Mouse (Mus musculus) midbrain, embryonic 12.5 days (tissue): ENCODE measurements around the gene Snx29. TPM values are rescaled to one million over a fixed set of nuclear protein-coding genes. Genes with fewer than 3 reads are reported as not detected.

Experiments used
- ATAC-seq: fragments of 200-750 bp; cut with Nextera tagmentation; 2 replicates; pipeline ENCODE4 v1.8.0; 2017; ENCODE audit warnings: low read depth, moderate TSS enrichment, moderate library complexity; ENCODE audit not compliant: low FRiP score
- H3K27ac ChIP-seq: fragments of 300-500 bp; sonication (generic); replicated peaks from 2 replicates; pipeline ENCODE4 v1.5.1; 2016; ENCODE audit warnings: mild to moderate bottlenecking
- H3K27me3 ChIP-seq: fragments of 300-500 bp; sonication (generic); 2 replicates; pipeline ENCODE4 v1.6.1; 2016; ENCODE audit warnings: mild to moderate bottlenecking
- H3K36me3 ChIP-seq: fragments of 300-500 bp; sonication (generic); 2 replicates; pipeline ENCODE4 v1.6.1; 2016
- H3K4me1 ChIP-seq: fragments of 300-500 bp; sonication (generic); 2 replicates; pipeline ENCODE4 v1.6.1; 2016
- H3K4me2 ChIP-seq: fragments of 300-500 bp; sonication (generic); replicated peaks from 2 replicates; pipeline ENCODE4 v1.6.1; 2016; ENCODE audit warnings: mild to moderate bottlenecking, moderate library complexity
- H3K4me3 ChIP-seq: fragments of 300-500 bp; sonication (generic); 2 replicates; pipeline ENCODE4 v1.5.1; 2016; ENCODE audit warnings: mild to moderate bottlenecking
- H3K9ac ChIP-seq: fragments of 300-500 bp; sonication (generic); replicated peaks from 2 replicates; pipeline ENCODE4 v1.6.1; 2016; ENCODE audit warnings: mild to moderate bottlenecking, moderate library complexity
- H3K9me3 ChIP-seq: fragments of 300-500 bp; sonication (generic); 2 replicates; pipeline ENCODE4 v1.6.1; 2016; ENCODE audit warnings: mild to moderate bottlenecking
- WGBS: fragments of 180-500 bp; shearing (Covaris S2); methylation state at CpG from one replicate; pipeline ENCODE4 v1.1.7; 2016; 5-methylcytosine and 5-hydroxymethylcytosine counted together
- polyA plus RNA-seq: library from polyadenylated mRNA; unstranded; fragments of >200 nt; fragmentation: Nextera tagmentation; extraction: Ambion mirVana; gene quantifications from 2 replicates; pipeline ENCODE4 v1.2.1, GENCODE M21; 2016

Gene Snx29
- polyA plus RNA-seq, 1 experiment from 2014 or later: 19.6 TPM

DNA sequence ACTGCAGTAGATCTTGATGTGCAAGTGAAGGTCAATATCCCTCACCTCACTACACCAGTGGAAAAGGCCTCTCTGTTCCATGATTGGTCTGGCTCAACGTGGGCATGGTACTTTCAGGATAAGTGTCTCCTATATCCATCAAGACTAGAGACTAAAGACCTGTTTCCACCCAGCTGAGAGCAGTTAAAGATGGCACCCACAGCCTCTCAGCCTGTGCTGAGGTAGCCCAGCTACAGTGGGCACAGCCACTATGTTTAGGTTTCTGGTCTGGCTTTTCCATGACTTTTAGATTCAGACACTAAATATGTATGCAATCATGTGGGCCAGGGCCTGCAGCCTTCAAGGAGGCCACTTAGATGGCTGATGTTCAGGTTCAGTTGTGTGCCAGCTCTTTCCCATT lies 345.7 kb downstream of the Snx29 start:
- Histone ChIP-seq H3K27ac (peak overlapping the region; percentile 20; the same call in 1 of the 2 replicates), H3K9me3 (no peaks in the 10 kb centered on the region), H3K36me3 (no peaks in the 10 kb centered on the region), H3K4me3 (no peak overlapping the region), H3K4me1 (peaks cover 5% of the 10 kb centered on the region; the same call in 1 of the 2 replicates), H3K9ac (no peak overlapping the region), H3K27me3 (no peaks in the 10 kb centered on the region), H3K4me2 (no peak overlapping the region)
- 74% methylated on average over 1 of the region's 1 CpGs for WGBS
- ATAC-seq: no peak

DNA sequence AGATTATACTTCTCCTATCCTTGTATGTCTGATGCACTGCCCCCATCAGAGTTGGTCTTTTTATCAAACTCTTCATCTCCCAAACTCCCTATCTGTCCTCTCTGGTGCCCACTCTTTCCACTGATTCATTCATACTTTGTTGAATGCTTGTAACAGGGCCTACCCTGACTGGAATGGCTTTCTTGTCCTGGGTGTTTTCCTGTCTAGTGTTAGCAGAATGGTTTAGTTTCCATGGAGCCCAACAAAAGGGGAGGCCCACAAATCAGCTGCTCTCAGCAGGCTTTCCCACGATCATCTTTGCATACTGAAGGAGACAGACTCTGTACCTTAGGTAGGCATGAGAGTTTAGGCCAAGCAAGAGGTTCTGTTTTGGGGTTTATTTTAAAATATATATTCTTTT lies 346.2 kb downstream of the Snx29 start:
- Histone ChIP-seq H3K4me1 (peaks cover 5% of the 10 kb centered on the region; the same call in 1 of the 2 replicates), H3K9ac (no peak overlapping the region), H3K4me3 (no peak overlapping the region), H3K27me3 (no peaks in the 10 kb centered on the region), H3K27ac (peak overlapping the region; percentile 20; the same call in 1 of the 2 replicates), H3K9me3 (no peaks in the 10 kb centered on the region), H3K4me2 (no peak overlapping the region), H3K36me3 (no peaks in the 10 kb centered on the region)
- 22% methylated on average over 1 of the region's 1 CpGs for WGBS
- ATAC-seq: 0 out of 2 replicates have a peak, but pooled peaks have one; percentile 54

DNA sequence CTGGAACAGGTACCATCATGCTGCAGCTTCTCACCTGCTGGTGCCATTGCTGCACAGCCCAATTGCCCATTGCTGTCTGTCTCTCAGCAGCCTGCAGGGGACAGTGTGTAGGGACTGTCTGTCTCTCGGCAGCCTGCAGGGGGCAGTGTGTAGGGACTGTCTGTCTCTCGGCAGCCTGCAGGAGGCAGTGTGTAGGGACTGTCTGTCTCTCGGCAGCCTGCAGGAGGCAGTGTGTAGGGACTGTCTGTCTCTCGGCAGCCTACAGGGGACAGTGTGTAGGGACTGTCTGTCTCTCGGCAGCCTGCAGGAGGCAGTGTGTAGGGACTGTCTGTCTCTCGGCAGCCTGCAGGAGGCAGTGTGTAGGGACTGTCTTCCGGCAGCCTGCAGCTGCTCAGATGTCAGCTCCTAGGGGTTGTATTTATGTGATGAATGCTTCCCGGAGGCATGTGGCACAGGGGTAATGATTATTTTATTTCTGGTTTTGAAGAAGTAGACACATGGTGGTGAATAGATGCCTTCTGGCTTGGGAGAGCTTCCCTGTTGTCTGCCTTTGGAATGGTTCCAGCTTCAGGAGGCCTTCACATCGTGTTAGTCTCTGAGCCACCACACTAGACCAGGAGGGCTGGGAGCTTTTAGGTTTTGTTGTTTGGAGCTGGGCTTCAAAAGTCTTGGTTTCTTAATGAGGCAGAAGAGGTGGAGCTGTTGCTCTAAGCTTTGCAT lies 347.7 kb downstream of the Snx29 start:
- H3K4me2 ChIP-seq: no peak overlapping the region
- H3K27ac ChIP-seq: no peak overlapping the region
- H3K9ac ChIP-seq: no peak overlapping the region
- peaks cover 5% of the 10 kb centered on the region; the same call in 1 of the 2 replicates for H3K4me1 ChIP-seq
- 90% methylated on average over 9 of the region's 9 CpGs for WGBS
- no peak for ATAC-seq
- H3K9me3 ChIP-seq: no peaks in the 10 kb centered on the region
- no peaks in the 10 kb centered on the region for H3K36me3 ChIP-seq
- no peak overlapping the region for H3K4me3 ChIP-seq
- H3K27me3 ChIP-seq: no peaks in the 10 kb centered on the region

DNA sequence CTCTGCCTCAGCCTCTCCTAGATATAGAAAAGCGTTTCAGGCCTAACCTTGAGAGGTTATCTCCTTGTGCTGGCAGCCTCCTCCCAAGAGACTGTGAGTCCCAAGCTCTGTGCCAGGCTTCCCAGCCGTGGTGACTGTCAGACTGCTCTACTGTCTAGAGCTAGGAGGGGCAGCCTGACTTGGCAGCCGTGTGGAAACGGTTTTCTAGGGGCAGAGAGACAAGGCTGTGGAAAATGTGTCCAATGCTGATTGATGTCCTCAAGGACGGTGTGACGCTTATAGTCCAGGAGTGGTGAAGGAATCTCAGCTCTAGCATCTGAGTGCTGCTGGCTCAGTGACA lies 348.2 kb downstream of the Snx29 start:
- ATAC-seq: no peak
- no peak overlapping the region for H3K27ac ChIP-seq

DNA sequence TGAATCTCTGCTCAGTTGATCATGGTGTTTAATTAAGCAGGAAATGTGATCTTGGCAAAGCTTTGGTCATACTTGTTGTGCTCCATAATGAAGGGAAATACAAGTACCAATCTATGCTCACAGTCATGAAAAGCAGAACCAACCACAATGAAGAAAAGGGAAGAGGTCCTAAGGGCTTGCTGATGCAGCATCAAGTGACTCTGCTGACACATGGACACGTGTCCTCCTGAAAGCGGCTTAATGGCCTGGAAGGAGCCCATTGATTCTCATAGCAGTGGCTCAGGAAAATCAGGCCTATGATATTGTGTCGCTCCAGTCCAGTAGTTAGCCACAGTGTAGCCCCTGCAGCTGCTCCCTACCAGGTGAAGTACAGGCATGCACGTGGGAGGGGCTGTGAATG lies 353.3 kb downstream of the Snx29 start:
- Histone ChIP-seq H3K4me1 (peaks cover 4% of the 10 kb centered on the region; the same call in 1 of the 2 replicates), H3K4me2 (no peak overlapping the region), H3K27me3 (no peaks in the 10 kb centered on the region), H3K4me3 (no peak overlapping the region), H3K27ac (no peak overlapping the region), H3K9ac (no peak overlapping the region), H3K9me3 (no peaks in the 10 kb centered on the region), H3K36me3 (no peaks in the 10 kb centered on the region; the same call in 1 of the 2 replicates)
- WGBS: 60% methylated on average over 4 of the region's 4 CpGs
- no peak for ATAC-seq

More for the DNA sequence above, 348.2 kb downstream of the Snx29 start:
- H3K36me3 ChIP-seq: no peaks in the 10 kb centered on the region
- no peak overlapping the region for H3K9ac ChIP-seq
- H3K9me3 ChIP-seq: no peaks in the 10 kb centered on the region
- peaks cover 6% of the 10 kb centered on the region for H3K4me1 ChIP-seq
- no peak overlapping the region for H3K4me3 ChIP-seq
- H3K27me3 ChIP-seq: no peaks in the 10 kb centered on the region
- 85% methylated on average over 6 of the region's 6 CpGs for WGBS
- H3K4me2 ChIP-seq: no peak overlapping the region

DNA sequence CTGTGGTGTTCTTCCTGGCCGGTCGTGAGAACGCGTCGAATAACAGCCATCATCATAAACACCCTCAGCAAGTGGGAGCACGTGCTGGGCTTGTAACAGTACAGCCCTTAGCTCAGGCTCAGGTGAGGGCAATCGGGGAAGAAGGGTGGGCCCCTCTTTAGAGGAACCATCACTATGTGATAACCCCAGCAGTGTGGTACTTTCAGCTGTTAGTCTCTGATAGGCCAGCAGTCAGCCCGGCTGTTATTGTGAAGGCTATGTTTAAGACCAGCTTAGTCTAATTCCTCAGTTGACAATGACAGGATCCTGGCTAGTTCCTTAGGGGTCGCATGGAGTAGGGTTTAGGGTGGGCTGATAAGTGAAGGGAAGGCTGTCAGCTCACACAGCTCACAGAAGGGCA lies 362.6 kb downstream of the Snx29 start:
- no peak for ATAC-seq

DNA sequence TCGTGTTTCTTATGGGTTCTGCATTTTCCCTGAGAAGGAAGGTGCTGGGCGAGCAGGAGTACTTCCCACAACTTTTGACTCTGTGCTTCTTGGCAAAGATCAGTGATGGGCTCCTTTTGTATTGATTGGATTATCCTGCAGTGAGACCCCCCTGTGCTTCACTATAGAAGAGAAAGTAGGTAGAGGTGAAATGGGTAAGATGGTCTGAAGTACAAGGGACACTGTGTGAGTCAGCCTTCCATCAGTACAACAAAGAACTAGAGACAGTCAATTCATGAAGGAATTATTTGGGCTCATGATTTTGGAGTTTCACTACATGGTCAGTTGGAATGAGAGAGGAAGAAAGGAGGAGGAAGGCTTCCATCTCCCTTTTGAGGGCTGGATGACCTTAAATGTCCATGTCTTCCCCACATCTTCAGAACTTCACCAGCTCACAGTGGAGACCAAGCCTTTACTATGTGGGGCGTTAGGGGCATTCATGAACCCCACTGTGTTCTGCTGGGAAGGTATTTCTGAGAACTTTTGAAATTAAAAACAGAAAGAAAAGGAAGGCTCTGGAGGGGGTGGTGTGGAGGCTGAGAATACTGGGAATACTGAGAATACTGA lies 363.1 kb downstream of the Snx29 start:
- no peaks in the 10 kb centered on the region for H3K27me3 ChIP-seq
- no peaks in the 10 kb centered on the region for H3K9me3 ChIP-seq
- no peak overlapping the region for H3K4me3 ChIP-seq
- WGBS: 76% methylated on average over 3 of the region's 3 CpGs
- H3K36me3 ChIP-seq: no peaks in the 10 kb centered on the region
- no peak for ATAC-seq
- no peaks in the 10 kb centered on the region for H3K4me1 ChIP-seq
- no peak overlapping the region for H3K27ac ChIP-seq
- H3K9ac ChIP-seq: no peak overlapping the region
- no peak overlapping the region for H3K4me2 ChIP-seq

More for the DNA sequence above, 362.6 kb downstream of the Snx29 start:
- Histone ChIP-seq H3K4me1 (no peaks in the 10 kb centered on the region), H3K4me2 (no peak overlapping the region), H3K4me3 (no peak overlapping the region), H3K27ac (no peak overlapping the region), H3K36me3 (no peaks in the 10 kb centered on the region), H3K9me3 (no peaks in the 10 kb centered on the region), H3K27me3 (no peaks in the 10 kb centered on the region), H3K9ac (no peak overlapping the region)
- 89% methylated on average over 9 of the region's 9 CpGs for WGBS

DNA sequence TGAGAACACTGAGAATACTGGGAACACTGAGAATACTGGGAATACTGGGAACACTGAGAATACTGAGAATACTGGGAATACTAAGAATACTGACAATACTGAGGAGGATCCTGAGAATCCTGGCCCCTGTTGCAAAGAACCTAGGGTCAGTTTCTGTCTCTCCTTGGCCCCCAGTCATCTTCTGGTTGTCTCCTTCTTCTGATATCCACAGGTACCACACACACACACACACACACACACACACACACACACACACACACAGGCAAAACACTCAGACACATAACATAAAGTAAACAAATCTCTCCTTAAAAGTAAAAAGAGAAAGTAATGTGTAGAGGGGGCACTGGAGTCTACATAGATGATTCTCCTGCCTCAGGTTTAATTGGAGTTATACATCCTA lies 365.1 kb downstream of the Snx29 start:
- ATAC-seq: no peak
- Histone ChIP-seq H3K27ac (no peak overlapping the region), H3K27me3 (no peaks in the 10 kb centered on the region), H3K4me2 (no peak overlapping the region), H3K9ac (no peak overlapping the region), H3K4me1 (peaks cover 5% of the 10 kb centered on the region; the same call in 1 of the 2 replicates), H3K9me3 (no peaks in the 10 kb centered on the region), H3K4me3 (no peak overlapping the region), H3K36me3 (no peaks in the 10 kb centered on the region)

DNA sequence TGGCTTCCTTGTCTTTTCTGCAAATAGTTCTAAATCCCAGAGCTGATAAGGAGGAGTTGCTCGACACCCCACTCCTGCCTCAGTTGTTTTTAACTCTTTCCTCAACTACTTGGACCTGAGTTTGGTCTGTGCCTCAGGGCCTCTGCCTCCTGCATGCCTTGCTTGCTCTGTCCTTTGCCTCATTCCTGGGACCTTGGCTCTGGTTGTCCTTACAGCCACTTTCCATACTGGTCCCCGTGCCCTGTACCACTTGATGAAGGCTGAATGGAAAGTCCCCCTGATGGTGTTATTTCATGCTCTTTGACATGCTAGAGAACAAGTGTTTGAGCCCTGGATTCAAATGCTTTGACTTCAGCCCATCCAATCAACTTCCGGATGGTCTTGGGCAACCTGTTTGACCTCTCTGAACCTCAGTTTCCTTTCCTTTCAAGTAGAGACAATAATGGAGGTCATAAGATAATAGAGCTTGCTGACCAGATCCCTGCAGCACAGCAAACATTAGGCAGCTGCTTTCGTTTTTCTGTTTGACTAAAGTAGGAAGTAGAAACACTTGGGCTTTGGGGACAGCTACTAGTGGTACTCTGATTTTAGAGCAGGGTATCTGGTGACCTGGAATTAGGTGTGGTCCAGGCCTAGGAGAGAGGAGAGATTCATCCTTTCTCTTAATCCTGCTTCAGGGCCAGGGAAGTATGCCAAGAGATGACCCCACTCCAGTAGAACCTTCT lies 365.7 kb downstream of the Snx29 start:
- 71% methylated on average over 4 of the region's 4 CpGs for WGBS
- no peak for ATAC-seq
- Histone ChIP-seq H3K9ac (no peak overlapping the region), H3K27me3 (no peaks in the 10 kb centered on the region), H3K36me3 (no peaks in the 10 kb centered on the region), H3K27ac (no peak overlapping the region), H3K4me1 (peaks cover 5% of the 10 kb centered on the region; the same call in 1 of the 2 replicates), H3K9me3 (no peaks in the 10 kb centered on the region), H3K4me2 (no peak overlapping the region), H3K4me3 (no peak overlapping the region)

DNA sequence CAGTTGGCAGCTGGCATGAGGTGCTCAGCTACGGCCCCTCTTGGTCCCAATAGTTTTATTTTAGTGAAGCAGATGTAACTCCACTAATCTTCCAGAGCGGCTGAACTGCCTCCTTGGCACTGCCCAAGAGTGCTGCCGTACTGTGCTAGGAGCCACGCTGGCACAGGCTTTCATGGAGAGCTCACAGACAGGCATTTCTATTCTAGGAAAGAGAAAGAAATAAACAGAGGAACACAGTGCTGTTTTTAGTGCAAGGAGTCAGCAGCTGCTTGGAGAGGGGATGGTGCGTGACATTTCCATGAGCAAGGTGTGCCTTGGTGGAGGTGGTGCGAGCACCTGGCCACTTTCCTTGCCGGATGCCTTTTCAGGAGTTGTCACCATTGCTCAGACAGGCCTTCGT lies 367.4 kb downstream of the Snx29 start:
- H3K27ac ChIP-seq: no peak overlapping the region
- no peaks in the 10 kb centered on the region for H3K27me3 ChIP-seq
- no peaks in the 10 kb centered on the region for H3K9me3 ChIP-seq
- H3K4me3 ChIP-seq: no peak overlapping the region
- peaks cover 5% of the 10 kb centered on the region; the same call in 1 of the 2 replicates for H3K4me1 ChIP-seq
- H3K4me2 ChIP-seq: no peak overlapping the region
- ATAC-seq: no peak
- no peak overlapping the region for H3K9ac ChIP-seq
- H3K36me3 ChIP-seq: no peaks in the 10 kb centered on the region
- WGBS: 92% methylated on average over 8 of the region's 8 CpGs

DNA sequence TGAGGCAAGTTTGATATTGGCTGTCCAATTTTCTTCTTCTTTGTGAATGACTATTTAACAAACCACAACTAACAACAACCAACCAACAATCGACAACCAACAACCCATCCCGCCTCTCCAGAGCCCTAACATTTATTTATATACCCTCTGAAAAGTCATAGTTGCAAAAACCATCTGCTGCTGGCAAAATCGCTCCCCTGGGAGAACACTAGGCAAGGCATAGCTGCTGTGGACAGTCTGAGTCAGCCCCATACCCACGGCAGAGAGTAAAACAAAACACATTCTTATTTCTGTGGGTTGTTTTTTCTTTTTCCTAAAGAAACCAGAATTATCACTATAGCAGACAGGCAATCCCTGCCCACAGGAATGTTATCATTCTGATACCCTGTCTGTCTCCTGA lies 368.0 kb downstream of the Snx29 start:
- H3K4me2 ChIP-seq: no peak overlapping the region
- no peak overlapping the region for H3K4me3 ChIP-seq
- WGBS: 71% methylated on average over 4 of the region's 4 CpGs
- H3K27ac ChIP-seq: no peak overlapping the region
- no peaks in the 10 kb centered on the region for H3K27me3 ChIP-seq
- H3K9ac ChIP-seq: no peak overlapping the region
- no peaks in the 10 kb centered on the region for H3K36me3 ChIP-seq
- peaks cover 5% of the 10 kb centered on the region; the same call in 1 of the 2 replicates for H3K4me1 ChIP-seq
- no peaks in the 10 kb centered on the region for H3K9me3 ChIP-seq
- no peak for ATAC-seq
